Mouse (Mus musculus): ENCODE results near the gene Rab23. TPM values are rescaled to one million over a fixed set of nuclear protein-coding genes. Genes with fewer than 3 reads are reported as not detected.
A peak's percentile ranks its signal among the peaks of the same experiment; 100 is the strongest.

The Rab23 gene
- 7.8 and 9.6 TPM in 2 replicates for polyA plus RNA-seq (2015; fragmentation: Nextera tagmentation; extraction: Ambion mirVana)

GRCm38 (mm10) chr1:33719733-33720225, at the start of gene Rab23:
Gene Rab23, plus strand, starts transcription at chr1:33719887.
- peak; percentile 81 for DNase-seq (ENCODE audit: low spot score)

GRCm38 (mm10) chr1:33670164-33670616, 49.5 kb upstream of the Rab23 start:
- DNase-seq (ENCODE audit: low spot score) = peak; percentile 79

- no peak for DNase-seq (ENCODE audit: low spot score)
These were observed 48.2 kb upstream of the Rab23 start for GRCm38 (mm10) chr1:33671441-33671840.

GRCm38 (mm10) chr1:33672083-33672482, 47.6 kb upstream of the Rab23 start:
- no peak for DNase-seq (ENCODE audit: low spot score)

GRCm38 (mm10) chr1:33672514-33672913, 47.2 kb upstream of the Rab23 start:
- DNase-seq (ENCODE audit: low spot score) = peak; percentile 42

GRCm38 (mm10) chr1:33673158-33673960, 46.3 kb upstream of the Rab23 start:
- no peak for DNase-seq (ENCODE audit: low spot score)

GRCm38 (mm10) chr1:33680435-33680834, 39.3 kb upstream of the Rab23 start:
- no peak for DNase-seq (ENCODE audit: low spot score)

- DNase-seq (ENCODE audit: low spot score) = no peak
These were observed 38.8 kb upstream of the Rab23 start for GRCm38 (mm10) chr1:33680890-33681289.

GRCm38 (mm10) chr1:33684459-33684858, 35.2 kb upstream of the Rab23 start:
- DNase-seq (ENCODE audit: low spot score) = peak; percentile 32

- no peak for DNase-seq (ENCODE audit: low spot score)
These were observed 30.9 kb upstream of the Rab23 start for GRCm38 (mm10) chr1:33688810-33689209.

GRCm38 (mm10) chr1:33689446-33690086, 30.1 kb upstream of the Rab23 start:
- no peak for DNase-seq (ENCODE audit: low spot score)

GRCm38 (mm10) chr1:33690087-33690448, 29.6 kb upstream of the Rab23 start:
- no peak for DNase-seq (ENCODE audit: low spot score)

GRCm38 (mm10) chr1:33693893-33694292, 25.8 kb upstream of the Rab23 start:
- DNase-seq (ENCODE audit: low spot score) = no peak

- no peak for DNase-seq (ENCODE audit: low spot score)
These were observed 23.7 kb upstream of the Rab23 start for GRCm38 (mm10) chr1:33696016-33696415.

GRCm38 (mm10) chr1:33701244-33701643, 18.4 kb upstream of the Rab23 start:
- DNase-seq (ENCODE audit: low spot score) = no peak

GRCm38 (mm10) chr1:33709615-33710014, 10.1 kb upstream of the Rab23 start:
- no peak for DNase-seq (ENCODE audit: low spot score)

GRCm38 (mm10) chr1:33712026-33712425, 7.7 kb upstream of the Rab23 start:
- DNase-seq (ENCODE audit: low spot score) = no peak

- no peak for DNase-seq (ENCODE audit: low spot score)
These were observed 4.9 kb upstream of the Rab23 start for GRCm38 (mm10) chr1:33714796-33715195.

- DNase-seq (ENCODE audit: low spot score) = no peak
These were observed 2.1 kb upstream of the Rab23 start for GRCm38 (mm10) chr1:33717636-33718035.

GRCm38 (mm10) chr1:33720231-33720630, 544 bp downstream of the Rab23 start:
- DNase-seq (ENCODE audit: low spot score) = no peak

- DNase-seq (ENCODE audit: low spot score) = no peak
These were observed 1.3 kb downstream of the Rab23 start for GRCm38 (mm10) chr1:33721020-33721419.

GRCm38 (mm10) chr1:33724516-33724915, 4.8 kb downstream of the Rab23 start:
- no peak for DNase-seq (ENCODE audit: low spot score)

- no peak for DNase-seq (ENCODE audit: low spot score)
These were observed 5.4 kb downstream of the Rab23 start for GRCm38 (mm10) chr1:33725086-33725485.

Data from thymus, postnatal 0 days (tissue).